Mouse (Mus musculus): Measurements from ENCODE around the gene Lrmda. TPM values are rescaled to one million over a fixed set of nuclear protein-coding genes. Genes with fewer than 3 reads are reported as not detected.

The Lrmda gene
- polyA plus RNA-seq, 1 experiment from 2014 or later, result 0.80 TPM

GRCm38 (mm10) chr14:22074229-22074628 lies 54.7 kb downstream of the Lrmda start:
- no peak overlapping the region for H3K27ac ChIP-seq (ENCODE audit: low read depth, low read length)
- no peaks in the 10 kb centered on the region for H3K36me3 ChIP-seq (ENCODE audit: control insufficient read depth, insufficient read depth, low read length)
- no peak for ATAC-seq
- peak overlapping the region; percentile 34 for H3K4me2 ChIP-seq (ENCODE audit: low read length)
- H3K9me3 ChIP-seq (ENCODE audit: control insufficient read depth, low read length), result no peaks in the 10 kb centered on the region
- H3K4me3 ChIP-seq (ENCODE audit: low read length), result no peak overlapping the region
- WGBS, result 43% methylated on average over 16 of the region's 16 CpGs
- H3K27me3 ChIP-seq (replicated peaks; ENCODE audit: control insufficient read depth, insufficient read depth, low read length), result peaks cover 3% of the 10 kb centered on the region; the same call in 1 of the 2 replicates
- peaks cover 4% of the 10 kb centered on the region; the same call in 1 of the 2 replicates for H3K4me1 ChIP-seq (ENCODE audit: control insufficient read depth, insufficient read depth, low read depth, low read length)
- no peak overlapping the region for H3K9ac ChIP-seq (ENCODE audit: low read depth, low read length)

- Histone ChIP-seq H3K27me3 (replicated peaks; ENCODE audit: control insufficient read depth, insufficient read depth, low read length) (no peaks in the 10 kb centered on the region), H3K27ac (ENCODE audit: low read depth, low read length) (no peak overlapping the region), H3K9ac (ENCODE audit: low read depth, low read length) (no peak overlapping the region), H3K9me3 (ENCODE audit: control insufficient read depth, low read length) (no peaks in the 10 kb centered on the region), H3K4me2 (ENCODE audit: low read length) (no peak overlapping the region), H3K4me1 (ENCODE audit: control insufficient read depth, insufficient read depth, low read depth, low read length) (no peaks in the 10 kb centered on the region), H3K4me3 (ENCODE audit: low read length) (no peak overlapping the region), H3K36me3 (ENCODE audit: control insufficient read depth, insufficient read depth, low read length) (no peaks in the 10 kb centered on the region)
- WGBS, result 46% methylated on average over 3 of the region's 3 CpGs
- no peak for ATAC-seq
Measured at GRCm38 (mm10) chr14:22083931-22084330, 64.4 kb downstream of the Lrmda start.

GRCm38 (mm10) chr14:22085411-22085810 lies 65.9 kb downstream of the Lrmda start:
- Histone ChIP-seq H3K4me1 (ENCODE audit: control insufficient read depth, insufficient read depth, low read depth, low read length) (peaks cover 8% of the 10 kb centered on the region), H3K36me3 (ENCODE audit: control insufficient read depth, insufficient read depth, low read length) (no peaks in the 10 kb centered on the region), H3K4me2 (ENCODE audit: low read length) (no peak overlapping the region), H3K27ac (ENCODE audit: low read depth, low read length) (no peak overlapping the region), H3K9ac (ENCODE audit: low read depth, low read length) (no peak overlapping the region), H3K9me3 (ENCODE audit: control insufficient read depth, low read length) (no peaks in the 10 kb centered on the region), H3K27me3 (replicated peaks; ENCODE audit: control insufficient read depth, insufficient read depth, low read length) (no peaks in the 10 kb centered on the region), H3K4me3 (ENCODE audit: low read length) (no peak overlapping the region)
- 86% methylated on average over 3 of the region's 3 CpGs for WGBS
- ATAC-seq, result no peak

GRCm38 (mm10) chr14:22088604-22089003 lies 69.1 kb downstream of the Lrmda start:
- Histone ChIP-seq H3K9me3 (ENCODE audit: control insufficient read depth, low read length) (no peaks in the 10 kb centered on the region), H3K9ac (ENCODE audit: low read depth, low read length) (no peak overlapping the region), H3K36me3 (ENCODE audit: control insufficient read depth, insufficient read depth, low read length) (no peaks in the 10 kb centered on the region), H3K4me3 (ENCODE audit: low read length) (no peak overlapping the region), H3K4me1 (ENCODE audit: control insufficient read depth, insufficient read depth, low read depth, low read length) (peaks cover 12% of the 10 kb centered on the region), H3K4me2 (ENCODE audit: low read length) (no peak overlapping the region), H3K27me3 (replicated peaks; ENCODE audit: control insufficient read depth, insufficient read depth, low read length) (no peaks in the 10 kb centered on the region), H3K27ac (ENCODE audit: low read depth, low read length) (no peak overlapping the region)
- 88% methylated on average over 2 of the region's 2 CpGs for WGBS
- ATAC-seq, result no peak

- Histone ChIP-seq H3K4me3 (ENCODE audit: low read length) (no peak overlapping the region), H3K4me1 (ENCODE audit: control insufficient read depth, insufficient read depth, low read depth, low read length) (peaks cover 12% of the 10 kb centered on the region), H3K27ac (ENCODE audit: low read depth, low read length) (no peak overlapping the region), H3K36me3 (ENCODE audit: control insufficient read depth, insufficient read depth, low read length) (no peaks in the 10 kb centered on the region), H3K27me3 (replicated peaks; ENCODE audit: control insufficient read depth, insufficient read depth, low read length) (no peaks in the 10 kb centered on the region), H3K9me3 (ENCODE audit: control insufficient read depth, low read length) (no peaks in the 10 kb centered on the region), H3K4me2 (ENCODE audit: low read length) (no peak overlapping the region), H3K9ac (ENCODE audit: low read depth, low read length) (no peak overlapping the region)
- WGBS, result 62% methylated on average over 7 of the region's 7 CpGs
- ATAC-seq, result no peak
Measured at GRCm38 (mm10) chr14:22089331-22089730, 69.8 kb downstream of the Lrmda start.

GRCm38 (mm10) chr14:22089866-22090470 lies 70.5 kb downstream of the Lrmda start:
- no peak for ATAC-seq
- H3K4me3 ChIP-seq (ENCODE audit: low read length), result no peak overlapping the region
- no peaks in the 10 kb centered on the region for H3K36me3 ChIP-seq (ENCODE audit: control insufficient read depth, insufficient read depth, low read length)
- H3K4me1 ChIP-seq (ENCODE audit: control insufficient read depth, insufficient read depth, low read depth, low read length), result peaks cover 12% of the 10 kb centered on the region
- H3K9ac ChIP-seq (ENCODE audit: low read depth, low read length), result no peak overlapping the region
- H3K9me3 ChIP-seq (ENCODE audit: control insufficient read depth, low read length), result no peaks in the 10 kb centered on the region
- H3K27me3 ChIP-seq (replicated peaks; ENCODE audit: control insufficient read depth, insufficient read depth, low read length), result no peaks in the 10 kb centered on the region
- 49% methylated on average over 8 of the region's 8 CpGs for WGBS
- 0 out of 2 replicates have a peak overlapping the region, but pooled peaks have one; percentile 15 for H3K27ac ChIP-seq (ENCODE audit: low read depth, low read length)
- no peak overlapping the region for H3K4me2 ChIP-seq (ENCODE audit: low read length)

- 41% methylated on average over 5 of the region's 5 CpGs for WGBS
- Histone ChIP-seq H3K4me1 (ENCODE audit: control insufficient read depth, insufficient read depth, low read depth, low read length) (peaks cover 12% of the 10 kb centered on the region), H3K36me3 (ENCODE audit: control insufficient read depth, insufficient read depth, low read length) (no peaks in the 10 kb centered on the region), H3K4me3 (ENCODE audit: low read length) (no peak overlapping the region), H3K4me2 (ENCODE audit: low read length) (no peak overlapping the region), H3K27me3 (replicated peaks; ENCODE audit: control insufficient read depth, insufficient read depth, low read length) (no peaks in the 10 kb centered on the region), H3K27ac (ENCODE audit: low read depth, low read length) (no peak overlapping the region), H3K9me3 (ENCODE audit: control insufficient read depth, low read length) (no peaks in the 10 kb centered on the region), H3K9ac (ENCODE audit: low read depth, low read length) (no peak overlapping the region)
- no peak for ATAC-seq
Measured at GRCm38 (mm10) chr14:22090778-22091211, 71.3 kb downstream of the Lrmda start.

GRCm38 (mm10) chr14:22091306-22091705 lies 71.8 kb downstream of the Lrmda start:
- Histone ChIP-seq H3K27me3 (replicated peaks; ENCODE audit: control insufficient read depth, insufficient read depth, low read length) (no peaks in the 10 kb centered on the region), H3K4me1 (ENCODE audit: control insufficient read depth, insufficient read depth, low read depth, low read length) (peaks cover 12% of the 10 kb centered on the region), H3K27ac (ENCODE audit: low read depth, low read length) (no peak overlapping the region), H3K4me3 (ENCODE audit: low read length) (no peak overlapping the region), H3K36me3 (ENCODE audit: control insufficient read depth, insufficient read depth, low read length) (no peaks in the 10 kb centered on the region), H3K9me3 (ENCODE audit: control insufficient read depth, low read length) (no peaks in the 10 kb centered on the region), H3K4me2 (ENCODE audit: low read length) (no peak overlapping the region), H3K9ac (ENCODE audit: low read depth, low read length) (no peak overlapping the region)
- WGBS, result 80% methylated on average over 4 of the region's 4 CpGs
- no peak for ATAC-seq

GRCm38 (mm10) chr14:22093124-22093523 lies 73.6 kb downstream of the Lrmda start:
- peaks cover 12% of the 10 kb centered on the region for H3K4me1 ChIP-seq (ENCODE audit: control insufficient read depth, insufficient read depth, low read depth, low read length)
- no peak overlapping the region for H3K4me3 ChIP-seq (ENCODE audit: low read length)
- H3K27me3 ChIP-seq (replicated peaks; ENCODE audit: control insufficient read depth, insufficient read depth, low read length), result no peaks in the 10 kb centered on the region
- ATAC-seq, result no peak
- H3K9ac ChIP-seq (ENCODE audit: low read depth, low read length), result no peak overlapping the region
- WGBS, result 42% methylated on average over 8 of the region's 8 CpGs
- H3K4me2 ChIP-seq (ENCODE audit: low read length), result no peak overlapping the region
- no peaks in the 10 kb centered on the region for H3K9me3 ChIP-seq (ENCODE audit: control insufficient read depth, low read length)
- no peak overlapping the region for H3K27ac ChIP-seq (ENCODE audit: low read depth, low read length)
- no peaks in the 10 kb centered on the region for H3K36me3 ChIP-seq (ENCODE audit: control insufficient read depth, insufficient read depth, low read length)
